Mouse (Mus musculus): Measurements from ENCODE around the gene Fkbp10.

- TF ChIP-seq CTCF (IDR thresholded peaks at IDR 0.05; ENCODE audit: extremely low read depth, insufficient read length, insufficient replicate concordance, low read depth, low read length): no peak
- TF ChIP-seq POLR2A (IDR thresholded peaks at IDR 0.05; ENCODE audit: low read depth, low read length): no peak
Measured at GRCm38 (mm10) chr11:100402240-100402639, 13.3 kb upstream of the Fkbp10 start.
